Mouse (Mus musculus) small intestine, adult 2 months (tissue): ENCODE measurements at regions not wholly inside any gene's neighbourhood (a gene's known extent, or its start where the extent isn't known, plus 50 kb on each side); places are given as distances from the start of the nearest gene placed in this dataset.

Source experiments
- CTCF ChIP-seq: fragments of 200-500 bp; IDR thresholded peaks from 2 replicates; pipeline ENCODE4 v1.5.1; 2012; ENCODE audit warnings: low read depth, mild to moderate bottlenecking, control low read depth, inconsistent platforms, low read length, moderate library complexity, mixed read lengths; ENCODE audit not compliant: insufficient replicate concordance, insufficient read length; ENCODE audit errors: extremely low read depth
- POLR2A ChIP-seq: fragments of 200-500 bp; IDR thresholded peaks from 2 replicates; pipeline ENCODE4 v1.6.1; 2012; ENCODE audit warnings: low read depth, mild to moderate bottlenecking, control low read depth, inconsistent platforms, low read length, moderate library complexity

GRCm38 (mm10) chr10:15244376-15245262, 526.6 kb upstream of the Gje1 start:
- TF ChIP-seq CTCF (no peak), POLR2A (no peak)
